Mouse (Mus musculus) hindbrain, embryonic 13.5 days (tissue): ENCODE results near the gene Col23a1. TPM values are rescaled to one million over a fixed set of nuclear protein-coding genes. Genes with fewer than 3 reads are reported as not detected.

Experiments
- ATAC-seq: fragments of 200-750 bp; cut with Nextera tagmentation; 2 replicates; pipeline ENCODE4 v1.8.0; 2017; ENCODE audit warnings: moderate TSS enrichment; ENCODE audit not compliant: low FRiP score
- H3K27ac ChIP-seq: fragments of 300-500 bp; sonication (generic); 2 replicates; pipeline ENCODE4 v1.5.1; 2015; ENCODE audit warnings: inconsistent platforms, mild to moderate bottlenecking, moderate library complexity
- H3K27me3 ChIP-seq: fragments of 300-500 bp; sonication (generic); 2 replicates; pipeline ENCODE4 v1.6.1; 2015; ENCODE audit warnings: mild to moderate bottlenecking, inconsistent platforms
- H3K36me3 ChIP-seq: fragments of 300-500 bp; sonication (generic); 2 replicates; pipeline ENCODE4 v1.6.1; 2015; ENCODE audit warnings: mild to moderate bottlenecking, inconsistent platforms
- H3K4me1 ChIP-seq: fragments of 300-500 bp; sonication (generic); replicated peaks from 2 replicates; pipeline ENCODE4 v1.6.1; 2015; ENCODE audit warnings: inconsistent platforms
- H3K4me2 ChIP-seq: fragments of 300-500 bp; sonication (generic); 2 replicates; pipeline ENCODE4 v1.6.1; 2015; ENCODE audit warnings: inconsistent platforms, mild to moderate bottlenecking, moderate library complexity
- H3K4me3 ChIP-seq: fragments of 300-500 bp; sonication (generic); 2 replicates; pipeline ENCODE4 v1.5.1; 2015; ENCODE audit warnings: mild to moderate bottlenecking, inconsistent platforms
- H3K9ac ChIP-seq: fragments of 300-500 bp; sonication (generic); 2 replicates; pipeline ENCODE4 v1.6.1; 2015; ENCODE audit warnings: mild to moderate bottlenecking, inconsistent platforms
- H3K9me3 ChIP-seq: fragments of 300-500 bp; sonication (generic); 2 replicates; pipeline ENCODE4 v1.6.1; 2016; ENCODE audit warnings: inconsistent platforms
- WGBS: fragments of 180-500 bp; shearing (Covaris S2); methylation state at CpG from one replicate; pipeline ENCODE4 v1.1.7; 2015; 5-methylcytosine and 5-hydroxymethylcytosine counted together
- polyA plus RNA-seq: library from polyadenylated mRNA; unstranded; fragments of >200 nt; fragmentation: Nextera tagmentation; extraction: Ambion mirVana; gene quantifications from 2 replicates; pipeline ENCODE4 v1.2.1, GENCODE M21; 2015

Gene Col23a1
- polyA plus RNA-seq, 1 experiment from 2014 or later = 7.1 TPM

GRCm38 (mm10) chr11:51473686-51474085, 184.0 kb downstream of the Col23a1 start:
- 86% methylated on average over 2 of the region's 2 CpGs for WGBS
- H3K4me3 ChIP-seq = no peak overlapping the region
- ATAC-seq = no peak
- peaks cover 25% of the 10 kb centered on the region for H3K4me1 ChIP-seq
- H3K4me2 ChIP-seq = no peak overlapping the region
- no peak overlapping the region for H3K9ac ChIP-seq
- H3K9me3 ChIP-seq = no peaks in the 10 kb centered on the region
- no peaks in the 10 kb centered on the region for H3K27me3 ChIP-seq
- H3K36me3 ChIP-seq = no peaks in the 10 kb centered on the region
- no peak overlapping the region for H3K27ac ChIP-seq

GRCm38 (mm10) chr11:51476543-51476942, 186.8 kb downstream of the Col23a1 start:
- 56% methylated on average over 4 of the region's 4 CpGs for WGBS
- H3K27ac ChIP-seq = no peak overlapping the region
- no peaks in the 10 kb centered on the region for H3K36me3 ChIP-seq
- H3K9ac ChIP-seq = no peak overlapping the region
- H3K4me2 ChIP-seq = no peak overlapping the region
- H3K4me3 ChIP-seq = no peak overlapping the region
- no peaks in the 10 kb centered on the region; the same call in 1 of the 2 replicates for H3K4me1 ChIP-seq
- no peak for ATAC-seq
- H3K9me3 ChIP-seq = no peaks in the 10 kb centered on the region
- no peaks in the 10 kb centered on the region for H3K27me3 ChIP-seq

- 63% methylated on average over 8 of the region's 8 CpGs for WGBS
- Histone ChIP-seq H3K9ac (no peak overlapping the region), H3K4me3 (no peak overlapping the region), H3K27me3 (no peaks in the 10 kb centered on the region), H3K9me3 (no peaks in the 10 kb centered on the region), H3K27ac (0 out of 2 replicates have a peak overlapping the region, but pooled peaks have one; percentile 8), H3K4me2 (no peak overlapping the region), H3K4me1 (no peaks in the 10 kb centered on the region; the same call in 1 of the 2 replicates), H3K36me3 (no peaks in the 10 kb centered on the region)
- ATAC-seq = no peak
Observed at GRCm38 (mm10) chr11:51477571-51477970, 187.9 kb downstream of the Col23a1 start.

- H3K27ac ChIP-seq = no peak overlapping the region
- no peak overlapping the region for H3K4me3 ChIP-seq
- no peak for ATAC-seq
- H3K4me2 ChIP-seq = no peak overlapping the region
- no peaks in the 10 kb centered on the region for H3K36me3 ChIP-seq
- H3K9me3 ChIP-seq = no peaks in the 10 kb centered on the region
- H3K9ac ChIP-seq = no peak overlapping the region
- no peaks in the 10 kb centered on the region for H3K27me3 ChIP-seq
- 72% methylated on average over 3 of the region's 3 CpGs for WGBS
- peaks cover 8% of the 10 kb centered on the region; the same call in 1 of the 2 replicates for H3K4me1 ChIP-seq
Observed at GRCm38 (mm10) chr11:51482251-51482650, 192.5 kb downstream of the Col23a1 start.

- Histone ChIP-seq H3K4me3 (no peak overlapping the region), H3K9me3 (no peaks in the 10 kb centered on the region; the same call in 1 of the 2 replicates), H3K27ac (no peak overlapping the region), H3K4me1 (peaks cover 16% of the 10 kb centered on the region), H3K9ac (no peak overlapping the region), H3K36me3 (no peaks in the 10 kb centered on the region), H3K27me3 (no peaks in the 10 kb centered on the region), H3K4me2 (no peak overlapping the region)
- ATAC-seq = no peak
- WGBS = 73% methylated on average over 8 of the region's 8 CpGs
Observed at GRCm38 (mm10) chr11:51485051-51485521, 195.4 kb downstream of the Col23a1 start.

GRCm38 (mm10) chr11:51485775-51486464, 196.2 kb downstream of the Col23a1 start:
- H3K4me2 ChIP-seq = no peak overlapping the region
- H3K9ac ChIP-seq = no peak overlapping the region
- 72% methylated on average over 10 of the region's 10 CpGs for WGBS
- ATAC-seq = no peak
- no peak overlapping the region for H3K4me3 ChIP-seq
- no peaks in the 10 kb centered on the region for H3K36me3 ChIP-seq
- no peak overlapping the region for H3K27ac ChIP-seq
- H3K4me1 ChIP-seq = peaks cover 16% of the 10 kb centered on the region
- H3K27me3 ChIP-seq = no peaks in the 10 kb centered on the region
- no peaks in the 10 kb centered on the region; the same call in 1 of the 2 replicates for H3K9me3 ChIP-seq

GRCm38 (mm10) chr11:51488813-51489212, 199.1 kb downstream of the Col23a1 start:
- no peak overlapping the region for H3K9ac ChIP-seq
- H3K36me3 ChIP-seq = no peaks in the 10 kb centered on the region
- no peak overlapping the region for H3K4me2 ChIP-seq
- no peaks in the 10 kb centered on the region; the same call in 1 of the 2 replicates for H3K9me3 ChIP-seq
- no peak overlapping the region for H3K27ac ChIP-seq
- 31% methylated on average over 9 of the region's 9 CpGs for WGBS
- H3K4me3 ChIP-seq = no peak overlapping the region
- no peak for ATAC-seq
- H3K27me3 ChIP-seq = no peaks in the 10 kb centered on the region
- peaks cover 16% of the 10 kb centered on the region for H3K4me1 ChIP-seq

- H3K4me2 ChIP-seq = no peak overlapping the region
- peaks cover 6% of the 10 kb centered on the region; the same call in 1 of the 2 replicates for H3K4me1 ChIP-seq
- H3K4me3 ChIP-seq = no peak overlapping the region
- no peak overlapping the region for H3K9ac ChIP-seq
- no peaks in the 10 kb centered on the region for H3K27me3 ChIP-seq
- H3K9me3 ChIP-seq = no peaks in the 10 kb centered on the region; the same call in 1 of the 2 replicates
- no peak for ATAC-seq
- no peaks in the 10 kb centered on the region for H3K36me3 ChIP-seq
- H3K27ac ChIP-seq = no peak overlapping the region
- WGBS = 85% methylated on average over 4 of the region's 4 CpGs
Observed at GRCm38 (mm10) chr11:51493421-51493820, 203.7 kb downstream of the Col23a1 start.

GRCm38 (mm10) chr11:51494178-51494577, 204.5 kb downstream of the Col23a1 start:
- H3K4me3 ChIP-seq = no peak overlapping the region
- no peaks in the 10 kb centered on the region for H3K4me1 ChIP-seq
- no peak for ATAC-seq
- no peaks in the 10 kb centered on the region; the same call in 1 of the 2 replicates for H3K9me3 ChIP-seq
- WGBS = 78% methylated on average over 5 of the region's 5 CpGs
- H3K27ac ChIP-seq = no peak overlapping the region
- no peaks in the 10 kb centered on the region for H3K36me3 ChIP-seq
- H3K9ac ChIP-seq = no peak overlapping the region
- H3K27me3 ChIP-seq = no peaks in the 10 kb centered on the region
- no peak overlapping the region for H3K4me2 ChIP-seq

GRCm38 (mm10) chr11:51499776-51500175, 210.1 kb downstream of the Col23a1 start:
- no peak for ATAC-seq
- no peak overlapping the region for H3K4me3 ChIP-seq
- no peak overlapping the region for H3K27ac ChIP-seq
- no peak overlapping the region for H3K9ac ChIP-seq
- H3K27me3 ChIP-seq = no peaks in the 10 kb centered on the region
- no peaks in the 10 kb centered on the region for H3K9me3 ChIP-seq
- no peaks in the 10 kb centered on the region for H3K36me3 ChIP-seq
- no peaks in the 10 kb centered on the region for H3K4me1 ChIP-seq
- no peak overlapping the region for H3K4me2 ChIP-seq

- H3K27ac ChIP-seq = no peak overlapping the region
- ATAC-seq = no peak
Observed at GRCm38 (mm10) chr11:51502431-51502851, 212.7 kb downstream of the Col23a1 start.

GRCm38 (mm10) chr11:51504946-51505345, 215.2 kb downstream of the Col23a1 start:
- Histone ChIP-seq H3K27me3 (no peaks in the 10 kb centered on the region), H3K9me3 (no peaks in the 10 kb centered on the region), H3K4me1 (no peaks in the 10 kb centered on the region), H3K27ac (no peak overlapping the region), H3K4me3 (no peak overlapping the region), H3K9ac (no peak overlapping the region), H3K36me3 (no peaks in the 10 kb centered on the region), H3K4me2 (no peak overlapping the region)
- WGBS = 48% methylated on average over 3 of the region's 3 CpGs
- no peak for ATAC-seq

More at GRCm38 (mm10) chr11:51502431-51502851, 212.7 kb downstream of the Col23a1 start:
- 67% methylated on average over 10 of the region's 10 CpGs for WGBS
- Histone ChIP-seq H3K4me2 (no peak overlapping the region), H3K36me3 (no peaks in the 10 kb centered on the region), H3K9me3 (no peaks in the 10 kb centered on the region), H3K4me1 (no peaks in the 10 kb centered on the region), H3K9ac (no peak overlapping the region), H3K4me3 (no peak overlapping the region), H3K27me3 (no peaks in the 10 kb centered on the region)

GRCm38 (mm10) chr11:51508053-51508452, 218.3 kb downstream of the Col23a1 start:
- Histone ChIP-seq H3K4me1 (no peaks in the 10 kb centered on the region), H3K4me3 (no peak overlapping the region), H3K27me3 (no peaks in the 10 kb centered on the region), H3K27ac (no peak overlapping the region), H3K4me2 (no peak overlapping the region), H3K36me3 (no peaks in the 10 kb centered on the region), H3K9ac (no peak overlapping the region), H3K9me3 (no peaks in the 10 kb centered on the region)
- 49% methylated on average over 6 of the region's 6 CpGs for WGBS
- ATAC-seq = no peak
